Mouse (Mus musculus) gastrocnemius, postnatal 10 days (tissue): Measurements from ENCODE around the gene Ajap1. TPM values are rescaled to one million over a fixed set of nuclear protein-coding genes. Genes with fewer than 3 reads are reported as not detected.

Experiments used
- DNase-seq: peaks from one replicate; pipeline ENCODE4 v3.0.0; 2021; ENCODE audit warnings: mixed read lengths
- total RNA-seq, 2 experiments: library from RNA; stranded (reverse); gene quantifications; 2 replicates each; pipeline ENCODE4 v1.2.3; 2021

Ajap1 gene
- total RNA-seq, 2 experiments from 2014 or later: 0.81 to 0.87 TPM

DNA sequence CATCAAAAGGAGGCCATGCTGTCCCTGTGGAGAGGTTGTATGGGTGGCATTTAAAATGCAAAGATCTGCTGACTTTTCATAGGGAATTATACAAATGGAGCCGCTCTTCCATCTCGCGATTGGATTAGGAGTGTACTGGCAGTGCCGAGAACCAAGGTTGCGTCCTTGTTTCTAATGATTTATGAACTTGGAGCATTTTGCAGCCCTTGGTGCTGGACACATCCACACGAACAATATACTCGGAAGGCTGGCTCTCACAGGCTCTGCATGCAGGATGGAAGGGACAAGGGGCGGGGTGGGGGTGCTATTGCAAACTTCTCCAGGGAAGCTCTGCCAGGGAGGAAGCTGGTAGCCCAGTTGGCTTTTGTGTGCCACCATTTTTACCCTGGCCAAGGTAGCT lies 31.1 kb downstream of the Ajap1 start:
- no peak for DNase-seq

DNA sequence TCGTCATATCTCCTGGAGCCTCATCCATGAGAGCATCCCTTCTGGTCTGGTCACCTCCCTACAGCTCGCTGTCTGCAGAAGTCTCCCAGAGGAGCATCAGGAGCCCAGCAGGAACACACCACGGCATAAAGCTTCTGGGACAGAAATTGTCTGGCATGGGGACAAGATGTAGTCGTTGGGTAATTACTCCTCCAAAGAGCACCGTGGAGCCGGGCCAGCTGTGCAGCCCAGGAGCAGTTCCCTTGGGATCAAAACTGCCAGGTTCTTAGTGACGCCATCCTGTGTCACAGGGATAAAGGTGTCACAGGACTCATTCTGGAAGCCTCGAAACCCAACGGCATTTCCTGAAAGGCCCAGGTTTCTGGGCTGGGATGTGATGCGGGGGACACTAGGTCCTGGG lies 40.1 kb downstream of the Ajap1 start:
- no peak for DNase-seq

DNA sequence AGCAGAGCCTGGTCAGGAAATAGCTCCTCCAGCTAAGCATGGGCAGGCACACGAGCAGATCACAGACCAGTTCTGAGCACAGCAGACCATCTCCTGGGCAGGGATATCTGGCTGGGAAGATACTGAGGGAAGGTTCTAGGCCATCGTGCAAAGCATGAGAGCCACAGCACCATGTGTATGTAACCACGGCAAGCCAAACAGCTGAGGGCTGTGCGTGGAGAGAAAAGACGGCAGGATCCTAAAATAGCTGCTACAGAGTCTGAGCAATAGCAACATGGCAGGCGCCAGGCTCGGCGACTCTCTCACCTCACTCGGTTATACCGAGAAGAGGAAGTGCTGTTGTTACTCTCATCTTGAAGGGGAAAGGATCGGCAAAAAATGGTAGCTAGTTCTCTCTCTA lies 42.7 kb downstream of the Ajap1 start:
- no peak for DNase-seq

DNA sequence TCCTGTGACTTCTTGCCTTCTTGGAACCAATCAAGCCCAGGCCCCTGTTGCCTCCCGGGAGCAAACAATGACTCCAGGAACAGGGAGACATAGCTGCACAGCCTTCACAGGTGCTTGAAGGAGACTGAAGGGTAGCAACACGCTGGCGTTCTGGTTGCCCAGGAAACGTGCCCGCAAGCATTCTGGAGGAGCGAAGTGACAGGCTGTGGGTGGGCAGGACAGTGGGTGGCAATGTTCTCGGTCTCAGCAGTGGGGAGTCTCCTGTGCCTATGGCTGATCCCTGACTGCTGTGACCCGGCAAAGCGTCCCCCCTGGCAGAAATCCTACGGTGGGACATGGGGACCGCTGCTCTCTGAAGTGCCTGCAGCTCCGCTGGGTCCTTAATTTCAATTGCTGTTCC lies 43.6 kb downstream of the Ajap1 start:
- no peak for DNase-seq

DNA sequence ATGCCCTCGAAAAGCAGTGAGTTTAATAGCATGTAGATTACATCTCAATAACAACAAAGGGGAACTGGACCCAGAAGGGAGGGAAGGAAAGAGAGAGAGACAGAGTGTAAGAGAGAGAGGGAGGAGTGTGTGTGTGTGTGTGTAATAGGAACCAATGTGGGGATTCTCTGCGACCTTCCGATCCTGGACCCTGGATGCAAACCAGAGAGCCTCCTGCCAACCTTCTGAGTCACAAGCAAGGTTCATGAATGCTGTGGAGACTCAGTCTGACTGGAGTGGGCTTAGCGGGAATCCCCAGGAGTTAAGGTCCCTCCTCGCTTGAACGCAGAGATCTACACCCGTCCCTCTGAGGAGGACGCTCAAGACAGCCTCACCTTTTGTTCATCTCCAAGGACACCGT lies 45.4 kb downstream of the Ajap1 start:
- DNase-seq: no peak

DNA sequence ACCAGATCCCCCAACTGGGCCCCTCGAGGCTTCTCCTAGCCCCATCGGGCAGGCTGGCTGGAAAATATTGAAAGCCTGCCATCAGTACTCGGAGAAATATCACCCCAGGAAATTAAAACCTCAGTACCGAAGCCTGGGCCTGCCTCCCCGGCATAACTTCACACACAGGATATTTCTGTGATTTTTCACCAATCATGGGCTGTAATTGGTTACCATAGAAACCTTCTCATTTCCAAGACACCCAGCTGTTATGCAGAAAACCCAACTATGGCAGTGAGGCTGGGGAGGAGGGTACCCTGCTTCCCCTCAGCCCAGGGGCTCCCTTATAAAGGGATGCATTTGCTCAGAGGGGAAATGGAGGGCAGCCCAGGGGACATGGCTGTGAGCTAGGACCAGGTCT lies 46.7 kb downstream of the Ajap1 start:
- no peak for DNase-seq

DNA sequence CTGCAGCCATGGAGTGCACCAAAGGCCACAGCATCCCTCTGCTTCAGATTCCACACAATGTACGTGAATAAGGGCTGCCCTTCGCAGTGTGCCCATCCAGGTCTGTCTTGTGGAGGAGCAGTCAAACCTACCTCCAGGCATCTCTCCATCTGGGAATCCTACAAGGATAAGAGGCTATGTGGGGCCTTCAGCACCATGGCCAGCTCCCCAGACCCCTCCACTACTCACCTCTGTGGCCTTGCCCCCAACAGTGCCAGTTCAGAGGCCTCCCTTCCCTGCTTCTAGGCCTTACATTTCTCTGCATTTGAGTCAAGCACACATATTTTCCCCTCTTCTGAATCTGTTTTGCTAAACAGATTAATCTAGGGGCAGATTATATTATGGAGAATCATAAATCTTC lies 52.6 kb downstream of the Ajap1 start:
- DNase-seq: no peak

DNA sequence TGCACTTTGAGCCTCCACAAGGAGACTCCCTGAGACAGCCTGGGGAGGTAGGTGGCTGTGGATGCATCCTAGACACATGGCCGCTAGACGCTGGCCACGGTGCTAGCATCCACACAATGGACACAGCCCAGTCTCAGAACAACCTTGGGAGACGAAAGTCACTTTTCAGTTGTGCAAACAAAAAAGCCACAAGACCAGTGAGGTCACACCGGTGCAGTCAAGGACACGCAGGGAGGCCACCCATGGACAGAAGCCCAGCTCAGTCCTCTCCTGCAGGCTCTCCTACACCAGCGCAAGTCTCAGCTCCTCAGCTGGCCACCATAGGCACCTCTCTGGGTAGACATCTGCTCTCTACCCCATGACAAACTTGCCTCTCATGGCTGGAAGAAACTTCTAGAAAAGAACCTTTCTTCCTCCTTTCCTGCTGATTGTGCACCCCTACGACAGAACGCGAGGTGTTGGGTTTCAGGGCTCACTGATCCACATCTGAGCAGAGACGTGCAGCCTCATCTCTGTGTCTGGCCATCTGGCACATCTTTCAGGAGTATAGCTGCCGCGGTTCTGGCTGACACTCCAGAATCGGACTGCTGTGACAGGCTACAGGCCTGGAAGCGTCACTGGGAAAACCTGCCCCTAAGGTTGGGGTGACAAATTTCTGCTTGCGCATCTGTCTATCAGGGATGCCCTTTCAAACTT lies 56.5 kb downstream of the Ajap1 start:
- DNase-seq: no peak

DNA sequence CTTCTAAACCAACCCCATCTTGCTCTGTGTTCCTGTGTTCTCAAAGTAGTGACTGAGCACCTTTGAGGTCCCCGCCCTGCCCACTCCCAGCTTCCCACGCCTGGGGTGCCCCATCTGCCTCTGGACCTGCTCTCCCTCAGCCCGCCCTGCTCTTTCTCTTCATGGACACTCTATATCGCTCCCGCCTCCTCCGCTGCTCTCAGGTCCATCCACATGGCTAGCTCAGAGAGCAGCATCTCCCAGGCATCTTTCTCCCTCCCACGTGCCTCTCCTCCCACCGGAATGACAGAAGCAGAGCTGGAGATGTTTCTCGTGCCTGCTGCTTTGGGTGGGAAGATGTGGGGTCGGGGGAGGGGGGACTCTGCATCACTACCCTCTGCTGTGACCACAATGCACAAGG lies 58.3 kb downstream of the Ajap1 start:
- DNase-seq: no peak

DNA sequence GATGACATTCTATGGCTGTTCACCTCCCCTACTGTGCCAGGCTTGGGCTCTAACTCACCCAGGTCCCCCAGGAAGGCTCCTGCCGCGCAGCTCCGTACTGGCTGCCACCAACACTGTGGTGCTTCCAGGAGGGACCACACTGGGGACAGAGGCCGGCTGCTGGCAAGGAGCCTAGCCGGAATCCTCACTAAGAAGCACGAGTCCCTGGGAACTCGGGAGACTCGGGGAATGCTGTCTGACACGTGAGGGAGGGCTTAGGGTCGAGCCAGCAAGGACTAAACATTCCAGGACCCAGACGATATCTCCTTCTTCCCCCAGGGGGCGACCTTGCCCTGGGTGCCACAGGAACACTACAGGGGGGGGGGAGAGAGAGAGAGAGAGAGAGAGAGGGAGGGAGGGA lies 64.7 kb downstream of the Ajap1 start:
- peak; percentile 19 for DNase-seq

DNA sequence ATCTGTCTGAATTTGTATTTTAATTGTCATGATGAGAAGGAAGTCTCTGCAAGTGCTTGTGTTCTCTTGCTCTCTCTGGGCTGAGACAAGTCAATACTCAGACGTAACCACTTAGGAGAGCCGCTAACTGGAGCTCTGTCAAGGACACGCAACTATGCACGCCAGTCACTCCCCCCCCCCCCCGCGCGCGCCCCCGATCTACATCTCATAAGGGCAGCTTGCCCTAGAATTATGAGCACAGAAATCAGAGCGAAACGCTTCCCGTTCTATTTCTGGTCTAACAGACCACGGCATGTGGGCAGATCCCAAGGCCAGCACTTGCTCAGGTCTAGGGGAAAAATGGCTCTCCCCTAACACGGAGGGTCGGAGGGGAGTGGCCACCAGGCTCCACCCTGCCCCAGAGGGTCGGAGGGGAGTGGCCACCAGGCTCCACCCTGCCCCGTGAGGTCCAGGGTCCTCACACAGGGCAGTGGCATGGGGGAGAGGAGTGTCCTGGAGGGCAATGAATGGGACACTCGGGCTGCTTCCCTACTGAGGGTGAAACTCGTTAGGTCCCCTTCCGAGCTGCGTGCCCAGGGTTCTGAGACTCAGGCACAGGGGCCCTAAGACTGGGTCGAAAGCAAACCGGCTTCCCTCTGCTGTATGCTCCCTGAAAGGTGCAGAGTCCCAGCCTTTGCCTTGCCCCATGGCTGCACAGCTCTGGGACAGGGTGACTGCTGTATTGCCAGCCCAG lies 65.3 kb downstream of the Ajap1 start:
- DNase-seq: no peak

DNA sequence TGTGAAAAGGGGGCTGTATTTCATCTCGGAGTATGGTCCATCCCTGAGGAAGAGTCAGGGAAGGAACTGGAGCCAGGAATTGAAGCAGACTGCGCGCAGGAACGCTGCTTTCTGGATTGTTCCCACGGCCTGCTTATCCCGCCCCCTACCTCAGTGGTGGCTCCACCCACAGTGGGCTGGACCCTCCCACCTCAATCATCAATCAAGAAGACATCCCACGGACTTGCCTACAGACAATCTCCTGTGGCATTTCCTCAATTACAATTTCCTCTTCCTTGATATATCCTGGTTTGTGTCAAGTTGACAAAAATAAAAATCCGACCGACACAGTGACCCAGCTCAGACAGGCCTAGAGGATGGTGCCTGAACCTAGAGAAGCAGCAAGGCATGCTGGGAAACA lies 66.5 kb downstream of the Ajap1 start:
- no peak for DNase-seq

DNA sequence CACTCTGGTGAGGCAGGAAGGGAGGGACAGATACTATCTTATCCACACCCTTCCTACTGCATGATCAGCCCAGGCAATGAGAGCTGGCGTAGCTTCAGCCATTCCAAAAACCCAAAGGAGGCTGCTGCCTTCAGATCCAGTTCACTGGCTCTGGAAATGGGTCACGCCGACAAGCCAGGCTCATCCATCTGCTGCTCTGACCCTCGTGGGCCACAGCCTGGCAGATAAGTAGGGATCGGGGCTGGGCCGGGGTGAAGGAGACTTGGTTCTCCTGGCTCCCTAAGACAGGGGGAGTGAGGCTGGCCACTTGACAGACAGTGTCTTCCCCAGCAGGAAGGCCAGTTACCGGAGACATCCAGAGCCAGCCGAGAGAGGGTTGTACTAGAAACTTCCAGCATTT lies 84.2 kb downstream of the Ajap1 start:
- no peak for DNase-seq

DNA sequence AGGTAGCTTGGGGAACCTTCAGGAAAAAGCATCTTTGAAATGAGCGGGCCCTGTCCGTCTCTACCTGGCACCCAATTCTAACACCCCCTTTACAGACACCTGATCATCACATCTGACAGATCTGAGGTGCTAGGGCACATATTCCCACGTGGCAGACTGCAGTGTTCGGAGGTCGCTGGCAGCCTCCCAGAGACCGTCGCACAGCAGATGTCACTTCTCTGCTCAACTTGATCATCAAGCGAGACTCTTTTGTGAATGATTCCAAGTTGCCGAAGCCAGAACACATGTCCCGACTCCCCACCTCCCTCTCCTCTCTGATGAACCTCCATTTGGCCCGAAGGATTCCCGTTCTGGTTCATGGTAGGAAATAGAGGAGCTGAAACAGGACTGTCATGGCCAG lies 95.1 kb downstream of the Ajap1 start:
- DNase-seq: no peak

DNA sequence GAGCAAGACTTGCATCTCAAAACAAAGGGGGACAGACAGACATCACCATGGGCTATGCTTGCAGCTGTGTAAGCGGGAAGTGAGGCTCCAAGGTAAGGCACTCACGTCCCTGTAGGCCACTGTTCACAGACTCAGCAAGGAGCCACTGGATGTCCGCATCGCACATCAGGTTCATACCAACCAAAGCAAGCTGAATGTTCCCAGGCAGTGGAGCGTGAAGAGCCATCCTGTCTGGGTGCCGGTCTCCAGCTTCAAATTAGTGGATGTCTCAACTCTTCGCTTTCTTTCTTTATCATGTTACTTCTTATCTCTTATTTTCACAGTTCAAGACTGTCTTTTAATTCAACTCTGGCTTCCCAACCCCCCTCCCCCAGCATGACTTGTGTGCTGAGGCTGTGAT lies 101.2 kb downstream of the Ajap1 start:
- DNase-seq: no peak

DNA sequence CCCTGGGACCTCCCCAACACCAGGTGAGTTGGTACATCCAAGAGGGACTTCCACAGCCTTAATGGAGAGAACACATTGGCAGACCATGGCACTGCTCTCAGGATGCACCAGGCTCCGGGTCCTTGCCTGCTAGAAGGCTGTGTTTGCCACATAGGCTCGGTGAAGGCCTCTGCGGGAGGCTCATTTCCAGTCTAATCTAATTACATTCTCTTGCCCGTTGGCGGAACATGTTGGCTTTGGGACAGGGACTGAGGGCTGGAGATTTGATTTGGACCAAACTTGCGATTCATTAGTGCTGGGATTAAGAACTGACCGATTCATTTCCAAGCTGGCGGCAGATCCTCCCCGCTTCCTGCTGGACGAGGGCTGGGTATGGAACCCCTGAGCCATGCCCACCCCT lies 101.7 kb downstream of the Ajap1 start:
- DNase-seq: no peak

DNA sequence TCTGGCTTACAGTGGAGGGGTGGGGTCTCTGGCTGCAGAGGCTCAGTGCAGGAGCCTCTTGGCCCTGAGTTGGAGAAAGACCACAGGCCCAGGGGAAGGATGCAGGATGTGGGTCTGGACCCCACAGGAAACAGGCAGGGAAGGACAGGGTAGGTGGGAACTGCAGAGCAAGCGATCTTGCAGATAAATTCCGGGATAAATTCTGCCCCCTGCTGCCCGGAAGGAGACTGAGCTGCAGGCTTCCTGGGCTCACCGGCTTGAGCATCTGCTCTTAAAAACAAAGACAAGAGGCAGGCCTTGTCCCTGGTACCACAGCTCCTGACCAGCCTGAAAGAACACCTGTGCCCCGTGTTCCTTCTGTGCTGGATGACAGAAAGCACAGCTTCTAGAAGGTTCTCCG lies 104.6 kb downstream of the Ajap1 start:
- peak; percentile 10 for DNase-seq

DNA sequence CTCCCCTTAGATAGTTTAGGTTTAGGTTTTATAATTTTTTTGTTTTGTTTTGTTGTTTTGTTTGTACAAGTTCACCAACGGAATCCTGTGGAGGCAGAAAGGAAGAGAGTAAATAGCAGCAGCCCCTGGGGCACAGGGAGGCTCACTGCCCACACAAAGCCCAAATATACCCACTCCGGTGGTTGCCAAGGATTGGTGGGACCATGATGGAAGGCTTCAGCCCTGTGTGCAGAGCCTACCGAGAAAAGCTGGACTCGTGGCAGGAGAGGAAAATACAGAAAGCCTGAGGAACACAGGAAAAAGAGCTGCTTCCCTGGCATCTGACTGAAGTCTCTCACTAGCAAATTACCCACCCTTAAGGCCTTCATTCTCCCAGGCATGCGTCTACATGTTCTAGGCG lies 108.4 kb downstream of the Ajap1 start:
- DNase-seq: no peak

DNA sequence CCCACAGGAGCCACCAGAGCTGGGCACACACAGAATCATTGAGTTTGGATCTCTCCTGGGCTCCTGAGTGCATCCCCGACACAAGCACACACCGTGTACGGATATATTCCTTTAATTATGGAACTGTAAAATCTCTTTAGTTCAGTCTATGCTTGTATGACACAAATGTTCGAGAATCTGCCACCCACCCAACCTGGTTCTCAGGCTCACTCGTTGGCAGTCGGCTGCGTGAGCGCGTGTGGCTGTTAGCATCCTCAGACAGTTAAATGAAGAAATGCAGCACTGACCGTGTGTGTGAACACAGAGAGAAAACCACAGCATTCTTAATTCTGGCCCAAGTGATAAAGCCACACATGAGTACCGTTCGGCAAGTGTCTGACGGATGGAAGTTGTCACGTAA lies 109.5 kb downstream of the Ajap1 start:
- DNase-seq: no peak

DNA sequence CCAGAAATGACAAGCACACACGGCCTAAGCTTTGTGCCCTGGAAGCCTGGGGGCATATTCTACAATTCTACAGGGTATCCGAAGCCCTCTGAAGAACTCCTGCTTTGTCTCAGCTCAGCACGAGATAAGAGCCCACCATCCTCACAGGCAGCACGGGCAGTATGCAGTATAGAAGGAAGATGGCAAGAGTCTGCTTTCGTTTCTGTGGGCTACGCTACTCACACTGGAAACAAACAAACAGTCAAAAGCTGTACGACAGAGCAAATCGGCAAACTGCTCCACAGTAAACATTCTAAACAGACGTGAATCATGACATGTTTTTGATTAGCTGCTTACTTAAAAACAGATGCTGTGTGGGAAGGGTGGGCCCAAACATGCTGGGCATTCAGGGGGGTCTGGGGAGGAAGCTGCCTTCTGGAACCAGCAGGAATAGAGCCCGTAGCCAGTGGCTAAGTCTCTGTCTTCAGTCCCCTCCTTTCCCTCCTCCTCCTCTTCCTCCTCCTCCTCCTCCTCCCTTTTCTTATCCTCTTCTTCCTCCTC lies 113.9 kb downstream of the Ajap1 start:
- no peak for DNase-seq

DNA sequence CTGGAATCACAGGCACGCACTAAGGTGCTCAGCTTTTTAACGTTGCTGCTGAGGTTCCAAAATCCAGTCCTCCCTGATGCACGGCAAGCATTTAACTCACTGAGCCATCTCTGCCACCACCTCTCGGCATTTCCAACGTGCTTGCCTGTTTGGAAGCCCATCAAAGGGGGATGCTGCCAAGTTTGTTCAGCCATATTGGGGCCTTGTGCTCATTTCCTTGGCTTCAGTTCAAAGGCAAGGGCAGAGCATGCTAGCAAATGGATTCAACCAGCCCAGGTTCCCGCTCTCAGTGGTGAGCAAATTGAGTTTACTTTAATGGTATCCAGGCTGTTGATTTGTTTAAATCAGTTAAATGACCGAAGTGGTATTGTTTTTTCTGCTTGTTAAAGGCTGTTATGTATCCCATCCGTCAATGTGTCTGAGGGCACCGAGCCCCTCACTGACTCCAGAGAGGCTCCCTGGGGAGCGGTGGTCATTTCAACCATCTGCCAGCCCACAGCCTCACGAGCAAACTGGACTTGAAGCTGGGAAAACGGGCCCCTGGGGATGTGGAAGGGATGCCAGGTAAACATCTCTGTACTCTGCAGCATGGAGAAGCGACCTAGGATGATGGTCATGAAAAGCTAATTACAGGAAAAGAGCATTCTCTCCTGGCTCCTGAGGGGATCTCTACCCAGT lies 121.6 kb downstream of the Ajap1 start:
- no peak for DNase-seq

DNA sequence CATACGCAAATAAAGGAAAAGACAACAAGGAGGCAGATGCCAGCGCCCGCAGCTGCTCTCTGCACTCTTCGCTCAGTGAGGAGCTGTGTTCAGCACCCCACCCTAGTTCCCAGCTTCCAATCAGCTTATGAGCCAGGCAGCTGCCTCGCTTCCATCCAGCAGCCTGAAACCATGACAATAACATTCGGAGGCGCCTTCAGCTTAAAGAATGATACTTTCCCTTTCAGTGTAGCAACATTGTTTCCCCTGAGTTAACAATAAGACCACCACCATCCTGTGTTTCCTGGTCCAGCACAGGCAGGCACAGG lies 124.4 kb downstream of the Ajap1 start:
- no peak for DNase-seq

DNA sequence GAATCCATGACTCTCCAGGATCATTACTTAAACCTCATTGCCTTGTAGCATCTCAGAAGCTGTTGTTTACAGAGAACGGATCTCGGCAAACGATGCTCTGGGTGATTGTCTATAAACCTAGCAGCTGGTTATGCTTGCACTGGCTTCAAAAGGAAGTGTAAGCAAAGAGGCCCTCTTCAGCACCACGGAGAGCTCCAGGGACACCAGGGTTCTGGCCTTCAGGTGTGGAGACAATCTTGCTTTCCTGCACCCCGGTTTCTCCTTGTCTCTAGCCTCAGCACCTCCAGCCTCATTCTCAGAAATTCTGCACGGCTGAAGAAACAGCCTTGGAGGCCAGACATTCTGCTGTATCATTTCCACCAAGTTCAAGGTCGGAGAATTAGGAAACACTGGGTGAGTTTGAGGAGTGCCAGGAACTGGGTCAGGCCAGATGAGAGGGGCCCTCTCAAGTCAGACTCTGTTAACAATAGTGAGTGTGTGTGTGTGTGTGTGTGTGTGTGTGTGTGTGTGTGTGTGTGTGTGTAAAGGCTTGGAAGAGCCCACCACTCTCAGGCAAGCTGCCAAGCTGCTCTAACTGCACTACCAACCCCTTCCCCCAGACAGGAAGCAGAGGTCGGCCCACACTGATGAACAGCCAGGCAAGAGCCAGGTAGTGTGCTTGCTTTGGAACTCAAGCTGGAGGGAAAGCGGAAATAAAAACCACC lies 124.9 kb downstream of the Ajap1 start:
- peak; percentile 32 for DNase-seq
